Mouse (Mus musculus) megakaryocyte, embryonic 14.5 days (primary cell): Measurements from ENCODE around the gene Pcp2.

ENCODE experiments used
- FLI1 ChIP-seq: IDR thresholded peaks from 2 replicates; pipeline ENCODE4 v1.6.1; 2012; ENCODE audit warnings: low read length, inconsistent platforms, mixed read lengths
- GATA1 ChIP-seq: IDR thresholded peaks from 3 replicates; pipeline ENCODE4 v1.6.1; 2012; ENCODE audit warnings: mixed read lengths, low read length, inconsistent platforms, borderline replicate concordance

GRCm38 (mm10) chr8:3628014-3628413 is 2.7 kb upstream of the Pcp2 start:
- TF ChIP-seq GATA1 (no peak), FLI1 (no peak)
